Mouse (Mus musculus) heart, postnatal 36 days (tissue): ENCODE results near the gene Arl5c. TPM values are rescaled to one million over a fixed set of nuclear protein-coding genes. Genes with fewer than 3 reads are reported as not detected.
A peak's percentile ranks its signal among the peaks of the same experiment; 100 is the strongest.

Experiments used
- DNase-seq, 2 experiments: peaks; one replicate each; pipeline ENCODE4 v3.0.0; 2021 to 2022
- intact Hi-C: fragments of 180-260 bp; cut with DNase I; formaldehyde crosslinking; loops from one replicate; pipeline ENCODE4 v1.15.1; 2025
- total RNA-seq, 2 experiments: library from RNA; stranded (reverse); gene quantifications; 2 replicates each; pipeline ENCODE4 v1.2.3; 2021

Arl5c gene
- total RNA-seq, 2 experiments from 2014 or later: 0.65 to 0.80 TPM

GRCm38 (mm10) chr11:97997387-97997960 is 1.5 kb upstream of the Arl5c start:
- no peak for DNase-seq
- intact Hi-C loops: no loop called here

- intact Hi-C loops: no loop called here
Measured at GRCm38 (mm10) chr11:97996691-97997090, 710 bp upstream of the Arl5c start.

DNA sequence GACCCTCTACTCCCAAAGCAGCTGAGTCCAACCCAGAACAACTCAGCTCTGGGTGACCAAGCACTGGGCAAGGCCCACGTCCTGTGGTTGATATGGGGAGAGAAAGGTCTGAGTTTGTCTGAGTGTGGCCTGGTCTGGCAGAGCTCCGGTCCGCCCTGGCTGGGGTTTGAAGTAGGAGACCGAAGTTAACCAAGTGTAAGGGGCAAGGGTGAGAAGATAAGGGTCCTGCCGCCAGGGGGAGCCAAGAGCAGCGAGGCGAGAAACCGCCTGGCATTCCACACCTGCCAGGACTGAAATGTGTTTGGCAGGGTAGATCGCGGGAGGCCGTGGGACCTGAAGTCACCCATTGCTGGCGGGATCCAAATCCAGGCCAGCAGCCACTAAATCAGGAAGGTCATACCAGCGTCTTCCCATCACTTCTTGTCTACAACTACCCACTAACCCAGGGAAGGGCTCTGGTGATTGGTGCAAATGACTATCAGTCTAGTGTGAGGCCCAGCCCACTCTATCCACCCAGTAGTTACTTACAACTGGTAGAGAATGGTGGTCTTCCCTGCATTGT is 1.4 kb downstream of the Arl5c start:
- intact Hi-C loops: no loop called here
- DNase-seq: peak; percentile 85 to 88

More at GRCm38 (mm10) chr11:97996691-97997090, 710 bp upstream of the Arl5c start:
- no peak for DNase-seq

DNA sequence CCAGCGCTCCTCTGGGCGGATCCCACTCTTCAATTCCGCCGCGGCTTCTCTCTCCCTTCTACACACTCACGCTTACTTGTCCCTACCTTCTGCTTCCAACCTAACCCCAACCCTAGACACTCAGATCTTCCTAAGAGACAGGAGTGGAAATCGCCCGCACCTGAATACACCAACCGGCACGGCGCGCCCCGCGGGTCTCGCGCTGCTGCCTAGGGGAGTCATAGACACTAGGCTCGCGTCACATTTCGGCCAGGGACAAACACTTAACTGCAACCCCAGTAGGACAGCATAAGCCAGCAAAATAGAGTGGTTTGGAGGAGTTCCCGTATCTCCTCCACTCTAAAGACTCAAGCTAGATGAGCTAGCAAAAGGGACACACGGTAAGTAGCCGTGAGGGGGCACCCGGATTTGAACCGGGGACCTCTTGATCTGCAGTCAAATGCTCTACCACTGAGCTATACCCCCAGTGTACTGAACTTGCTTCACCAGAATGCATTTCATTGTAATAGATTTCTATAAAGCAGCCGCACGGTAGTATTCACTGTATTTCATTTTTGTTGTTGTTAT is 7.4 kb downstream of the Arl5c start:
- intact Hi-C loops: loop anchor here (2.0 to 5.0 kb wide), 3 partner anchors 34 to 286 kb away; partner anchors contain the start of genes Cacnb1, Pcgf2 and Psmb3
- peak; percentile 91 to 93 for DNase-seq

GRCm38 (mm10) chr11:97987551-97988526 is 8.1 kb downstream of the Arl5c start:
- intact Hi-C loops: loop anchor here (1.0 to 5.0 kb wide), 5 partner anchors 35 to 286 kb away; partner anchors contain the start of genes Cacnb1, Pcgf2 and Psmb3
- DNase-seq: peak; percentile 98

DNA sequence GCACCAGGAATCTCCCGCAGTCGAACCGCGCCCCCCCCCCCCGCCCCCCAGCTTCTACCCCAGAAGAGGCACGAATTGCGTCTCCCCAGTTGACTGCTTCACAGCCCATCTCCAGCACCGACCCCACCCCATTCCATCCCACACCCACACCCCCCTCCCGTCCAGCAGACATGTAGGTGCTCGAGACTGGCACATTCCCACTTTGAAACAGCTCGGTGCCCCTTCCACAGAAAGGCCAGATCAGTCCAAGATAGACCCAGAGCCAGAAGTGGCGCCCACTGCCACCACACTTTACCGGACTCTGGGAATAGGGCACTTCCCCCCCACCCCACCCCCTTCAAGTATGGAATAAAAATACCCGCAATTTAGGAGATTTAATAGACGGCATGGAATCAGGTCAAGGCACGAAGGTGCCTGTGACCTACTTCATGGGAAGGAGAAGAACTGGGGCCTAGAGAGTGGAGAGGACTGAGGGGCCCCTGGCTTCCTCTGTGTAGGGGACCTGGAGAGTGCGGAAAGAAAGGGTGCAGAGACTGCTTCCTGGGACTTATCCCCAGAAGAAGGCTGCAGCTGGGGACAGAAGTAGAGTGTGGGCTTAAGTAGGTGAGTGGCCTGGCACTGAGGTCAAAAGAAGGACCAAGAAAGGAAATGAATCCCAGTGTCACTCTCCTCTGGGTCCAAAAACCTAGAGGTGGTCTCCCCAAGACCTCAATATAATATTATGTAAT is 9.1 kb downstream of the Arl5c start:
- no peak for DNase-seq
- intact Hi-C loops: loop anchor here (1.0 to 5.0 kb wide), 3 partner anchors 50 to 285 kb away; partner anchors contain the start of genes Pcgf2 and Psmb3

DNA sequence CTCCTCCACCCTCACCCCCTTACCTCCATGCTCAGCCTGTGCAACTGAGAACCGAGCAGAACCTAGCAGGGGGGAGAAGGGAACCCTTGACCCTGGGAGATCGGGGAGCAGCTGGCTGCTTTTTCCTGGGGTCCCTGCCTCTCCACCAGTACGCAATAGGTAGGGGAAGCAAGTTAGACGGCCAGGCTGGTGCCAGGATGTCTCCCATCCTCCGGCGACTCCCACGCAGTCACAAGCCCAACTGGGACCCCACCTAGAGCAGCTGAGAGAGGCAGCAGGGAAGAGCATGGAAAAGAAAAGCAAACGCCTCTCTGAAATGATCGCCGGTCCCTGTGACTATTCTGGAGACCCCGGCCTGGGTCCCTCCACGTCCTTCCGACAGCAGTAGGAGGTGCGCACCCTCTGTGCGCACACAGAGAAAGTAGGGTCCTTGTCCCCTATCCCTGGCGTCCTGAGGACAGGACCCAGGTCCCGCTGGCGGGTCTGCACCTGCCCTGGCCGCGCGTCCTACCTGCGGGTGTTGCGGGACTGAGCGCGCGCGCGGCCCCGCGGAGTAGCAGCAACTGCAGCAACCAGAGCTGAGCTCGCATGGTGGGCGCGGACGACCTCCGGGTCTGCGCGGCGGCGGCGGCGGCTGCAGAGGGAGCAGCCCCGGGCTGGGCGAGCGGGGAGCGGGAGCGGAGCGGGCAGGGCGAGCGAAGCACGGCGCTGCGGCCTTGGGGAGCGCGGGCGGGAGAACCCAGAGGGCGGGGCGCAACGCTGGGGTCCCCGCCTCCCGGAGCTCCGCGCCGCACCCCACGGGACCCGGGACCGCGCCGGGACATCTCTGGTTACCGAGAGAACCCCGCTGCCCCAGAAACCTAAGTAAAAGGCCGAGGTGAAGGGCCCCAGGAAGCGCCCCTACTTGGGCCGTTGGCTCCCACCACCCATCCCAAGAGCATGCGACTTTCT is 10.0 kb downstream of the Arl5c start, which contains the start of gene Plxdc1:
Gene Plxdc1 (minus strand): TSS at position 718 of the 951 bp plus-strand sequence.
- peak; percentile 61 to 72 for DNase-seq
- intact Hi-C loops: loop anchor here (2.0 to 5.0 kb wide), 2 partner anchors 49 to 284 kb away; partner anchors contain the start of genes Pcgf2 and Psmb3

- intact Hi-C loops: no loop called here
- no peak for DNase-seq
Measured at GRCm38 (mm10) chr11:97983983-97984382, 12.0 kb downstream of the Arl5c start.

DNA sequence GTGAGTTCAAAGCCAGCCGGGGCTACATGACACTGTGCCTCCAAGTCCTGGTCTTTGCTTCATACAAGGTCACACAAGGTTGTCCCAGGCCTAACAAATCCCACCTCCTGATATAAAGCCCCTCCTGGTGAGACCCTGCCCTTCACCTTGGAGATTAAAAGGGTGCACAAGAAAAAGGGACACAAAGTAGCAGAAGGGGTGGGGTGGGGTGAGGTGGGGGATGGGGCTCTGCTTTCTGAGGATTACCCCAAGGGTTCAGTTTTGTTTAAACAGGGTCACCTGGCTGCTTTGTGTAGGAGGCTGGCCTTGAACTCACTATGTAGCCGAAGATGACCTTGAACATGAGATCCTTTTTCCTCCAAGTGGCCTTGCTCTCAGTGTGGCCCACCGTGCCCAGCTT is 12.5 kb downstream of the Arl5c start:
- DNase-seq: no peak
- intact Hi-C loops: no loop called here

DNA sequence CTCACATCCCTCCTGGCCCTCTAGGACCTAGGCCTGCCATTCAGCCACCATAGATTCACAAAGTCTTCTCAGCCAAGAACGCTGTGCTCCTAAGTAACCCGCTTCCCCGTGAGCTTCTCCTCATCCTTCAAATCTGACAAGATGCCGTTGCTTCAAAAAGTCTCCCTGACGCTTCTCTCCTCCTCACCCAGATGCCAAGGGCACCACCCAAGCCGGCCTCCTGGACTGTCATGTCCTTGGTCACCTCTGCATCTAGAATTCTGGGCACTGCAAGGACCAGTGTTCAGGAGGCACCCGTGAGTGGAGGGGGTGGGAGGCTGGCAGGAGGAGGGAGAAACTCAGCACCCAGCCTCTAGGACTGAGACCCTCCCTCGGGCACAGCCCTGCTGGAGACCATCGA is 13.3 kb downstream of the Arl5c start:
- intact Hi-C loops: no loop called here
- no peak for DNase-seq

- peak; percentile 75 to 76 for DNase-seq
- intact Hi-C loops: no loop called here
Measured at GRCm38 (mm10) chr11:97980531-97980966, 15.4 kb downstream of the Arl5c start.

DNA sequence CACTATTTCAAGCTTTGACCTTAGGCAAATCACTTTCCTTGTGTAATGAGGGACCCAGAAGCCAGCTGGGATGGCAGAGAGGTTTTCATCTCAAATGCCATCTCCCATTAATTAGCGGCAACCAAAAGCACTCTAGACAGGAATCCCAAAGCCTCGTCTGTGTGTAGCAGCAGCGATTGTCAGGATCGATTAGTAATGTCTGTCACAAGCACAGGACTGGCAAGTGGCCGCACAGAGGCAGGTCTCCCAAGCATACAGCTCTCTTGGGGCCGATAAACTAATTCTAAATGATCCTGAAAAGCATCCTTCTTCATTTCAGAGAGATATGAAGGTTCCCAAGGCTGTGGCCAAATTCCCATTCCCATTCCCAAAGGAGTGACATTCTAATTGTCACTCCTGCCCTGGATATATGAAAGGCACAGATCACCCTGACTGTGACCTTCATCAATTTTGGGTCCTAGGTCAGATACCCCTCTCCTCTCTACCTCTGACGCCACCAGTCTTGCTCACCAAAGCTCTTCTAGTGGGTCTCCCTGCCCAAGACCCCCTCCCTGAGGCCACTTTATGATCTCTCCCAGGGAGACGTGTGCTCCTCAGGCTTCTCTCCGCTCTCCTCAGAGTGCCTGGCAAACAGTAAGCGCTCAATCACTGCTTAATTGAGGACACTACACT is 16.0 kb downstream of the Arl5c start:
- intact Hi-C loops: no loop called here
- peak in 1 of 2 experiments; percentile 44 for DNase-seq

GRCm38 (mm10) chr11:97978392-97978791 is 17.6 kb downstream of the Arl5c start:
- intact Hi-C loops: no loop called here
- DNase-seq: no peak

DNA sequence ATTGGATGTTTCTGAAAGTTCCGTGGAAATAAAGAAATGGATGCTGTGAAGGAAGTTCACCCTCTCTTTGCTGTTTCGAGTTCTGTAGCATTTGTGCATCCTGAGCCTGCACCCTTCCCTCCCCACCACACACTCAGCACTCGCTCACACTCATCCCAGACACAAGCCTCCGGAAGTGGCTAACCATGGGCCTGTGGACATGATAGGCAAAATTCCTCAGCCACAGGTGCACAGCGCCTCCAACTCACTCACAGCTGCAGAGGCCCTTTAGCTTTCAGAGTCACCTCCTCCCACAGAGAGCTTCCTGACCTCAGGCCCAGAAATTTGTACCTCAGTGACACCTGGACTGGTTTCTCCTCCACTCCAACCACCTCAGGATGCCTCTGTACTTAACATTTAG is 18.2 kb downstream of the Arl5c start:
- no peak for DNase-seq
- intact Hi-C loops: no loop called here

DNA sequence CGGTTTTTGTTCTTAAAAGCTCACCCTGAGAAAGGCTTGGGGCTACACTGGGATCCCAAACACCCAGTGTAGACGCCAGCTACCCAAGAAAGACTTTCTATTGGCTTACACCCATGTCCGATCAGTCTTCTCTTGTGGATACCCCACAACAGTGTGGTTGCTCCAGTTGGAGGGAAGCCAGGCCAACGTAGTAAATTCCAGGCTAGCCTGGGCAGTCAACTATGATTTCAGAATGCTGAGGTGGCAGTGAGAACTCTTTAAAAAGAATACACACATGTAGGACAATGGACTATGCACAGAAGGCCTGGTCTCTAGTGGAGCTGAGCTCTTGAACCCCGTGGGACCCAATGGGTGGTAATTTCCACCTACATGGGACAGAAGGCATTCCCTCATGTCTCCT is 21.2 kb downstream of the Arl5c start:
- intact Hi-C loops: no loop called here
- DNase-seq: no peak

DNA sequence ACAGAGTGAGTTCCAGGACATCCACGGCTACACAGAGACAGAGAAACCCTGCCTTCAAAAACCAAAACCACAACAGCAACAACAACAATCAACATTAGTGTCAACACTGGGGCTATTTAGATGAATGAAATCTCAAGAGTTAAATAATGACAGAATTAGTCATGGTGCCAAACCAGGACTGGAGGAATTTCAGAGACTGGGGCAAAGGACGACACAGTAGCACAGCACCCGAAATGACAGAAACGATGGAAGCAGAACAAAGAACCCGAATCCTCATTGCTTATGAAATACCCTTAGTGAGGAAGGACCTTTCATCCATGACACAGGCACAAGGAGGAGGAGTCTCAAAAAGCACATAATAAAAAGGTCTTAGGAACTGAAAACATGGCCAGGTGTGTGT is 21.8 kb downstream of the Arl5c start:
- no peak for DNase-seq
- intact Hi-C loops: no loop called here

GRCm38 (mm10) chr11:97972434-97972833 is 23.5 kb downstream of the Arl5c start:
- no peak for DNase-seq
- intact Hi-C loops: no loop called here

- intact Hi-C loops: no loop called here
- peak; percentile 78 to 80 for DNase-seq
Measured at GRCm38 (mm10) chr11:97971232-97971631, 24.7 kb downstream of the Arl5c start.
